Mouse (Mus musculus): ENCODE measurements around the gene Tnrc6c. TPM values are rescaled to one million over a fixed set of nuclear protein-coding genes. Genes with fewer than 3 reads are reported as not detected.

Gene Tnrc6c
- polyA plus RNA-seq, 1 experiment from 2014 or later = 18.8 TPM

GRCm38 (mm10) chr11:117612885-117613284 is 41.2 kb upstream of the Tnrc6c start:
- no peak overlapping the region for H3K4me3 ChIP-seq (ENCODE audit: low read depth, low read length)
- peaks cover 20% of the 10 kb centered on the region for H3K4me1 ChIP-seq (replicated peaks; ENCODE audit: control insufficient read depth, insufficient read depth, low read length)
- no peak overlapping the region for H3K9ac ChIP-seq (ENCODE audit: low read length)
- peaks cover 11% of the 10 kb centered on the region for H3K27me3 ChIP-seq (ENCODE audit: control insufficient read depth, insufficient read depth, low read length)
- H3K9me3 ChIP-seq (ENCODE audit: control insufficient read depth, low read length) = no peaks in the 10 kb centered on the region
- no peak overlapping the region for H3K4me2 ChIP-seq (ENCODE audit: low read depth, low read length, severe bottlenecking)
- H3K36me3 ChIP-seq (ENCODE audit: control insufficient read depth, insufficient read depth, low read length) = no peaks in the 10 kb centered on the region
- no peak for DNase-seq (ENCODE audit: low spot score)
- no peak for ATAC-seq (replicated peaks; ENCODE audit: low FRiP score)
- no peak overlapping the region for H3K27ac ChIP-seq (ENCODE audit: low read depth, low read length)
- WGBS = 60% methylated on average over 7 of the region's 7 CpGs

- Histone ChIP-seq H3K9ac (ENCODE audit: low read length) (no peak overlapping the region), H3K27me3 (ENCODE audit: control insufficient read depth, insufficient read depth, low read length) (peaks cover 11% of the 10 kb centered on the region), H3K4me1 (replicated peaks; ENCODE audit: control insufficient read depth, insufficient read depth, low read length) (peaks cover 13% of the 10 kb centered on the region), H3K27ac (ENCODE audit: low read depth, low read length) (no peak overlapping the region), H3K4me3 (ENCODE audit: low read depth, low read length) (no peak overlapping the region), H3K4me2 (ENCODE audit: low read depth, low read length, severe bottlenecking) (peak overlapping the region; percentile 16; the same call in 1 of the 2 replicates), H3K36me3 (ENCODE audit: control insufficient read depth, insufficient read depth, low read length) (no peaks in the 10 kb centered on the region), H3K9me3 (ENCODE audit: control insufficient read depth, low read length) (no peaks in the 10 kb centered on the region)
- ATAC-seq (replicated peaks; ENCODE audit: low FRiP score) (no peak), DNase-seq (ENCODE audit: low spot score) (no peak)
- WGBS = 26% methylated on average over 16 of the region's 16 CpGs
These were observed 36.7 kb upstream of the Tnrc6c start for GRCm38 (mm10) chr11:117617368-117617908.

- H3K9ac ChIP-seq (ENCODE audit: low read length) = no peak overlapping the region
- DNase-seq (ENCODE audit: low spot score) = no peak
These were observed 35.9 kb upstream of the Tnrc6c start for GRCm38 (mm10) chr11:117618214-117618613.

GRCm38 (mm10) chr11:117618774-117619173 is 35.3 kb upstream of the Tnrc6c start:
- 76% methylated on average over 7 of the region's 7 CpGs for WGBS
- no peak overlapping the region for H3K27ac ChIP-seq (ENCODE audit: low read depth, low read length)
- H3K9me3 ChIP-seq (ENCODE audit: control insufficient read depth, low read length) = no peaks in the 10 kb centered on the region
- peaks cover 13% of the 10 kb centered on the region for H3K4me1 ChIP-seq (replicated peaks; ENCODE audit: control insufficient read depth, insufficient read depth, low read length)
- no peak overlapping the region for H3K9ac ChIP-seq (ENCODE audit: low read length)
- ATAC-seq (replicated peaks; ENCODE audit: low FRiP score) (no peak), DNase-seq (ENCODE audit: low spot score) (no peak)
- H3K36me3 ChIP-seq (ENCODE audit: control insufficient read depth, insufficient read depth, low read length) = no peaks in the 10 kb centered on the region
- H3K27me3 ChIP-seq (ENCODE audit: control insufficient read depth, insufficient read depth, low read length) = peaks cover 11% of the 10 kb centered on the region
- no peak overlapping the region for H3K4me3 ChIP-seq (ENCODE audit: low read depth, low read length)
- H3K4me2 ChIP-seq (ENCODE audit: low read depth, low read length, severe bottlenecking) = no peak overlapping the region

More at GRCm38 (mm10) chr11:117618214-117618613, 35.9 kb upstream of the Tnrc6c start:
- no peaks in the 10 kb centered on the region for H3K9me3 ChIP-seq (ENCODE audit: control insufficient read depth, low read length)
- H3K36me3 ChIP-seq (ENCODE audit: control insufficient read depth, insufficient read depth, low read length) = no peaks in the 10 kb centered on the region
- H3K4me3 ChIP-seq (ENCODE audit: low read depth, low read length) = no peak overlapping the region
- peaks cover 13% of the 10 kb centered on the region for H3K4me1 ChIP-seq (replicated peaks; ENCODE audit: control insufficient read depth, insufficient read depth, low read length)
- no peak overlapping the region for H3K27ac ChIP-seq (ENCODE audit: low read depth, low read length)
- peaks cover 11% of the 10 kb centered on the region for H3K27me3 ChIP-seq (ENCODE audit: control insufficient read depth, insufficient read depth, low read length)
- WGBS = 24% methylated on average over 3 of the region's 3 CpGs
- H3K4me2 ChIP-seq (ENCODE audit: low read depth, low read length, severe bottlenecking) = no peak overlapping the region
- ATAC-seq (replicated peaks; ENCODE audit: low FRiP score) = no peak

- Histone ChIP-seq H3K4me2 (ENCODE audit: low read depth, low read length, severe bottlenecking) (no peak overlapping the region), H3K9ac (ENCODE audit: low read length) (no peak overlapping the region), H3K27ac (ENCODE audit: low read depth, low read length) (no peak overlapping the region), H3K4me1 (replicated peaks; ENCODE audit: control insufficient read depth, insufficient read depth, low read length) (peaks cover 13% of the 10 kb centered on the region), H3K9me3 (ENCODE audit: control insufficient read depth, low read length) (no peaks in the 10 kb centered on the region), H3K4me3 (ENCODE audit: low read depth, low read length) (no peak overlapping the region), H3K27me3 (ENCODE audit: control insufficient read depth, insufficient read depth, low read length) (peaks cover 11% of the 10 kb centered on the region), H3K36me3 (ENCODE audit: control insufficient read depth, insufficient read depth, low read length) (no peaks in the 10 kb centered on the region)
- WGBS = 76% methylated on average over 10 of the region's 10 CpGs
- no peak for DNase-seq (ENCODE audit: low spot score)
- ATAC-seq (replicated peaks; ENCODE audit: low FRiP score) = no peak
These were observed 34.5 kb upstream of the Tnrc6c start for GRCm38 (mm10) chr11:117619581-117619980.

- no peak overlapping the region for H3K27ac ChIP-seq (ENCODE audit: low read depth, low read length)
- H3K4me2 ChIP-seq (ENCODE audit: low read depth, low read length, severe bottlenecking) = no peak overlapping the region
- H3K9ac ChIP-seq (ENCODE audit: low read length) = no peak overlapping the region
- H3K4me3 ChIP-seq (ENCODE audit: low read depth, low read length) = no peak overlapping the region
- WGBS = 81% methylated on average over 4 of the region's 4 CpGs
- H3K36me3 ChIP-seq (ENCODE audit: control insufficient read depth, insufficient read depth, low read length) = no peaks in the 10 kb centered on the region
- H3K27me3 ChIP-seq (ENCODE audit: control insufficient read depth, insufficient read depth, low read length) = no peaks in the 10 kb centered on the region
- no peaks in the 10 kb centered on the region for H3K9me3 ChIP-seq (ENCODE audit: control insufficient read depth, low read length)
- ATAC-seq (replicated peaks; ENCODE audit: low FRiP score) (no peak), DNase-seq (ENCODE audit: low spot score) (no peak)
- peaks cover 17% of the 10 kb centered on the region for H3K4me1 ChIP-seq (replicated peaks; ENCODE audit: control insufficient read depth, insufficient read depth, low read length)
These were observed 28.9 kb upstream of the Tnrc6c start for GRCm38 (mm10) chr11:117625196-117625595.

GRCm38 (mm10) chr11:117626557-117626956 is 27.5 kb upstream of the Tnrc6c start:
- Histone ChIP-seq H3K4me1 (replicated peaks; ENCODE audit: control insufficient read depth, insufficient read depth, low read length) (peaks cover 17% of the 10 kb centered on the region), H3K27ac (ENCODE audit: low read depth, low read length) (no peak overlapping the region), H3K36me3 (ENCODE audit: control insufficient read depth, insufficient read depth, low read length) (no peaks in the 10 kb centered on the region), H3K9ac (ENCODE audit: low read length) (no peak overlapping the region), H3K9me3 (ENCODE audit: control insufficient read depth, low read length) (no peaks in the 10 kb centered on the region), H3K4me3 (ENCODE audit: low read depth, low read length) (no peak overlapping the region), H3K4me2 (ENCODE audit: low read depth, low read length, severe bottlenecking) (no peak overlapping the region), H3K27me3 (ENCODE audit: control insufficient read depth, insufficient read depth, low read length) (no peaks in the 10 kb centered on the region)
- WGBS = 63% methylated on average over 6 of the region's 6 CpGs
- no peak for DNase-seq (ENCODE audit: low spot score)
- no peak for ATAC-seq (replicated peaks; ENCODE audit: low FRiP score)

- Histone ChIP-seq H3K9me3 (ENCODE audit: control insufficient read depth, low read length) (no peaks in the 10 kb centered on the region), H3K4me2 (ENCODE audit: low read depth, low read length, severe bottlenecking) (no peak overlapping the region), H3K9ac (ENCODE audit: low read length) (no peak overlapping the region), H3K4me1 (replicated peaks; ENCODE audit: control insufficient read depth, insufficient read depth, low read length) (peaks cover 17% of the 10 kb centered on the region), H3K27me3 (ENCODE audit: control insufficient read depth, insufficient read depth, low read length) (no peaks in the 10 kb centered on the region), H3K4me3 (ENCODE audit: low read depth, low read length) (no peak overlapping the region), H3K27ac (ENCODE audit: low read depth, low read length) (no peak overlapping the region), H3K36me3 (ENCODE audit: control insufficient read depth, insufficient read depth, low read length) (no peaks in the 10 kb centered on the region)
- ATAC-seq (replicated peaks; ENCODE audit: low FRiP score) (no peak), DNase-seq (ENCODE audit: low spot score) (no peak)
- 11% methylated on average over 5 of the region's 5 CpGs for WGBS
These were observed 27.0 kb upstream of the Tnrc6c start for GRCm38 (mm10) chr11:117627060-117627562.

GRCm38 (mm10) chr11:117627746-117628311 is 26.3 kb upstream of the Tnrc6c start:
- H3K9ac ChIP-seq (ENCODE audit: low read length) = peak overlapping the region; percentile 17; the same call in 1 of the 2 replicates
- DNase-seq (ENCODE audit: low spot score) = no peak
- no peaks in the 10 kb centered on the region for H3K36me3 ChIP-seq (ENCODE audit: control insufficient read depth, insufficient read depth, low read length)
- WGBS = 8% methylated on average over 9 of the region's 9 CpGs
- H3K4me2 ChIP-seq (ENCODE audit: low read depth, low read length, severe bottlenecking) = peak overlapping the region; percentile 16; the same call in 1 of the 2 replicates
- no peak overlapping the region for H3K4me3 ChIP-seq (ENCODE audit: low read depth, low read length)
- peak; percentile 46; the same call in 1 of the 2 replicates for ATAC-seq (replicated peaks; ENCODE audit: low FRiP score)
- no peaks in the 10 kb centered on the region for H3K9me3 ChIP-seq (ENCODE audit: control insufficient read depth, low read length)
- H3K4me1 ChIP-seq (replicated peaks; ENCODE audit: control insufficient read depth, insufficient read depth, low read length) = peaks cover 17% of the 10 kb centered on the region
- no peaks in the 10 kb centered on the region for H3K27me3 ChIP-seq (ENCODE audit: control insufficient read depth, insufficient read depth, low read length)
- H3K27ac ChIP-seq (ENCODE audit: low read depth, low read length) = peak overlapping the region; percentile 75

Measured in forebrain, embryonic 11.5 days (tissue).